Mouse (Mus musculus) thymus, postnatal 4 days (tissue): ENCODE measurements at regions not wholly inside any gene's neighbourhood (a gene's known extent, or its start where the extent isn't known, plus 50 kb on each side); places are given as distances from the start of the nearest gene placed in this dataset.

ENCODE experiments used
- DNase-seq: peaks from one replicate; pipeline ENCODE4 v3.0.0; 2021

DNA sequence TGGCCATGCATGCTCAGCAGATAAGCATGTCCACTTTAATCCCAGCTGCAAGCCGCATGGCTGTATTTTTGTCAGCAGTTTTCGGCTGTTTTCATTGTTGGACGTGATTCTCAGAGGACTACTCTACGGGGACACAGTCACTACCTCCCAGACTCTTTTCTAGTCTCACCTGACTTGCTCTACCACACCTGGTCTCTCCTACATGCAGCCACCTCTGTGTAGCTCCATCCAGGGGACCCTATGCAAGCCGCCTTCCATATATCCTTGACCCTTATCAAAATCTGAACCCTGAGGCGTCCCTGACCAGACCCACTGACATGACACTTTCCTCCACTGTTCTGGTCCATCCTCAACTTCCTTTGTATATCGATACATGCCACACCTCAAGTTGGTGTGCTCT is 402.2 kb downstream of the Efnb2 start:
- no peak for DNase-seq

DNA sequence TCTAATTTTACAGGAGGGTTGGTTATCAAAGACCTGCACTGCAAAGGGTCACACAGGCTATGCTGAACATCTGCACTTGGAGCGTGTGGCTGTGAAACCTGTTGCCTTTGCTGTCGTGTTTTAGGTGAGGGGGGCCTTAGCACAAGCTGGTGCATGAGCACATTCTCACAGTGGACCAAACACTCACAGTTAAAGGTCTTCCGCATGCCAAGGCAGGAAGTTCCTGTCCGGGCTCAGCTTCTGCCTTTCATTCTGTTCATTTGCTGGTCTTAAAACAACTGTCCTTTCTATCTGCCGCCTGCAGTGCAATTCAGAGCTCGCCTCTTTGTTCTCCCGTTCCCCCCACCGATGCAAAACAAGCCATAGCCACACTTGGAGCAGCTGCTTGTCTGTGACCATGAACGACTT is 402.8 kb downstream of the Efnb2 start:
- DNase-seq, result no peak

DNA sequence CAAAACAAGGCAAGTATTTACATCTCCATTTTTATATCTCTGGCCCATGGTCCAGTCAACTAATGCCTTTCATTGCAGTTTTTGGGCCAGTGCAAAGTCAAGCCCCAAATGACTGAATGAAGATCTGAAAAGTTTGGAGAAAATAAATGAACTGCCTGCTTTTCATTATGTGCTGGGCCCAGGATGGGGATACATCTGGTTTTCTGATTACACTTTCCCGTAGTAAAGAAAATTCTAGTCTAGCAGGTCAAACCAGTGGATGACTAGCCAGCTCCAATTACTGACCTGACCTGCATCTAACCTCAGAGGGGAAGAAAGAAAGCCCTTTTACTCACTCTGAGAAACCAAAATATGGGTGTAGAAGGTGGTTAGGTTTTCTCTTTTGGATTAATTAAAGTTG is 404.7 kb downstream of the Efnb2 start:
- no peak for DNase-seq

DNA sequence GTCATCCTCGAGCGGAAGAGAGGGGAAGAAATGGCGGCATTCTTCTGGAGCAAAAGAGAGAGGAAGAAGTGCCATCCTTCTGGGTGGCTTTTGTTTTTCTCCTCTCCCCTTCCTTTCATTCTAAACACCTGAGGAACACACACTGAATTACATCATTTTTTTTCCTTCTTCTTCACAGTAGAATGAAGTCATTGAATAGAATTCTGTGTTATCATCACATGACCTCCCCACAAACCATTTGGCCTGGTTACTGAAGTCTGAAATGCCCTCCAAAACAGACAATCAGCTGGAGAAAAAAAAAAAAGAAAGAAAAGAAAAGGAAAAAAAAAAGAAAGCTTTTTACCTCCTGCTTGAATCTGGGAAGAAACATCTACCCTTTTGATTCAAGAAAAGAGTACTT is 406.6 kb downstream of the Efnb2 start:
- no peak for DNase-seq

DNA sequence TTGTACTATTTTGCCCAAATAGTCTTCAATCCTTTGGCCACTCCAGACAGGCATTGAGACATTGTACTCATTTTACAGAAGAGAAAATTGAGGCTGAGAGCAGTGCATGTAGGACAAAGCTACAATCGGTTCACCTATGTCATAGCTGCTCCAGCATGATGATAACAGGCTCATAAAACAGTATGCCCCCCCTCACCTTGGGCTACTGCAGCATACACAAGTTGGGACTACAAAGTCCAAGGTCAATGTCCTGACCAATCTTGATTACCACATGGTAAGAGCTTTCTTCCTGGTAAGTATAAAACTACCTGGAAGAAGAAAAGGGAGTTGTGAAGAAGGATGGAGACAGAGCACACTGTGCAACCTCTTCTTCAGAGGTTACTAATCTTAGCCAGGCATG is 416.4 kb downstream of the Efnb2 start:
- no peak for DNase-seq

DNA sequence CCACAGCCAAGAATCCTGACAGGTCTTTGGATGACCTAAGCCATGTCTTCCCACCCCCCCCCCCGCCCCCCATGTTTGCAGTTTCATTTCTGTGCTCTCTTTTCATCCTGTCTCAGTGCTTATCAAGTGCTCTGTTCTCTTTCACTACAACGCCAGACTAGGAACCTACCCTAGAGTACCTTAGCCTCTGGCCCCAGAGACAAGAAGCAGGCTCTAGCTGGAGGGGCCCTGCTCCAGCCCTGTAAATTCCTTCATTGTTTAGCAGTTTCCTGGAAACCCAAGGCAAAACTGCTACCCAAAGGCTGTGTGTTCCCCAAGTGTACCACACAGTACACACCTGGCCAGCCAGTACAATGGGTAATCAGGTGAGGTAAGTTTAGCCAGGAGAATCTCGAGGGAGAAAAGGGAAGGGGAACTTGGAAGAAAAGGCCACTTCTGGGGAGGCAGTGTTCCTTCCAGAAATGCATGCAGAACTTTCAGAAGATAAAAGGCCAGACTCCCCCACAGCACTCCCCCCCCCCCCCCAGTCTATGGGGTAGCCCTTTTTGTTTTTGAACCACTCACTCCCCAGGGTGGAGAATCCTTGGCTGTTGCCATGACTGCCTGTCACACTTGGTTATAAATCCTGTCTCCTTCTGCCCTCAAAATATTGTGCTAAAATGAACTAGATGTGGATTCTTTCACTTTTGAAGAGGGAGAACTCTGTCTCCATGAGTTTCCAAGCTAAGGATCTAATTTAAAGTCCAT is 419.1 kb downstream of the Efnb2 start:
- no peak for DNase-seq

DNA sequence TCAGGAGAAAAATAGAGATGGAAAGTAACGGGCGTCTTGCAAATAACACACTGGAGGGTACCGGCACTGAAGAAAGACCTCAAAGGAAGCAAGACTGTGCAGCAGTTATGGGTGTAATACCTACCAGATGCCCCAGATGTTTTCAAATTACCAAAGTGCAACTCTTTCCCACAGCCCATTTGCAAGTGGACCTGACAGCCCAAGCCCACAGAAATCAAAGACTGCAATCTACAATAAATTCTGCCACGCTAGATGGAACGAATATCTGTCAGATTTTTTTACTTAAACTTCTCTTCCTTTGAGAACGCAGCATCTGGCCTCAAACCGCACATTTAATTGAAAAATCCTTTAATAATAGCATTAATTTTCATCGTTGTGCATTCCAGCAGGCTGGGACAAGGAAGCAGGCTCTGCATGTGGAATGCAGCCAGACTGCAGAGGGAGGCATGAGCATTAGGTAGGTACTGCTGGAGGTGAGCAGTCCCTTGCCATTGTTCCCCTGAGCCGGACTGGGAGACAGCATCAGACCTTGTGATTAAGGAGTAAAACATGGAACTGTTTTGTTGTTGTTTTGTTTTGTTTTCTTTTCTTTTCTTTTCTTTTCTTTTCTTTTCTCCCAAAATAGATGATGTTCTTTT is 419.9 kb downstream of the Efnb2 start:
- no peak for DNase-seq

DNA sequence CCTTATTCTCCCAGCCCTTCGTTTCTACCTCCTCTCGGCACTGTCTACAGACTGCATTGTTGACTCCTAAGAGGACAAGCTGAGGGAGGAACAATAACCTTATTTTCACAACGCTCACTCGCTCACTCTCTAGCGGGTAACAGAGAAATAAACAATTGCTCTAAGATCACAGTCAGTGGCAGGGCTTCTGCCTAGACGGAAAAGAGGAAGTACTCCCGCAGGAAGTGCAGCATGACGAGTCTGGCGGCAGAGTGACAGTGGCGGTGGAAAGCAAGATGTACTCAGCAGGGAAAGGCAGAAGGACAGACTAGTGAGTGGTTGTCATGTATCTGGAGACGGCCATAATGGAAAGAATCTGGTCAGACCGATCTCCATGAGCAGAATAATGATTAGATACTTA is 421.6 kb downstream of the Efnb2 start:
- no peak for DNase-seq

DNA sequence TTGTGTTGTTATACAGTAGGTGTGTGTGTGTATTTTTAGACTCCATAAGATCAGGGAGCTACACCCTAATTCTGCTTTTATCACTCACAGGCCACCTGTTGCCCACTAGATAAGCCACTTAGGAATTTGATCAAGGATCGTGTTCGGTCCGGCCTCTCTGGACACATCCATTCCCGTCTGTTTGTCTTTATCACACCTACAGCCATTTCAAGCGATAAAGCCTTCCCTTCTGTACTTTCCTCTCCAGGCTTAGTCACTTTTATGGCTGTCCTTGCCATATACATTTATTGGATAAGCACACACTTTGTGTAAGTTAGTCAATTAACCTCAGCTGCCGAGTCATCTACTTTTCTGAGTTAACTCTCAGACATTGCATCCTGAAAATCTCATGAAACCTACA is 423.0 kb downstream of the Efnb2 start:
- no peak for DNase-seq

DNA sequence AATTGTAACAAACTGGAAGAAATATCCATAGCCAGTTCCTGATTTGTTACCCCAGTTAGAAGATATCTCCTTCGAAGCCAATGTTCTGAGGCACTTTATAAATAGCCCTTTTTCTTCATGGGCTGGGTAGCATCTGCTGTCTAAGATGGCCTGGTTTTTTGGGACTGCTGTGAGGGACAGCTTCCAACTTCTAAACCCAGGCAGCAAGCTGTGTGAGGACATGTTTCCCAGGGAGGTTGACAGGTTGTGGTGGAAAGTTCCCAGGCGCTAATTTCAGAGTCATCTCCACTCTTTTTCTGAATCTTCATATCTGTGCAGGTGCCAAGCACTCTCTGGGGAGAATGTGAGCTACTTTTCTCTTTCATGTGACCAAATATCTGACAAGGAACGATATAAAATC is 427.4 kb downstream of the Efnb2 start:
- DNase-seq, result no peak

DNA sequence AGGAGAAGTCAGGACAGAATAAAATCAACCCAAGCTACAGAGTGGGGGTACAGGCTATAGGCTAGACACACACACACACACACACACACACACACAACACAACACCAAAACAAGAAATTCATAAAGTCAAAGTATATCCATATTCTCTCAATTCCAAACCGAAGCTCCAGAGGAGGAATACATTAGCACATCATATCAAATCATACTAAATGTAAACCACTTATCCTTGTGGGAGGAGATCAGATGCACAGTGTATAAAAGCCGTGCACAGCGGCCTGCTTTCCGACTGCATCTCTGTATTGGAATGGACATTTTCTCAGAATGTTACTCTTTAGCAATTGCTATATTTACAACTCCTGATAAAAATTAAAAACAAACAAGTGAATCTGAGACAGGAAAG is 427.9 kb downstream of the Efnb2 start:
- DNase-seq, result no peak

DNA sequence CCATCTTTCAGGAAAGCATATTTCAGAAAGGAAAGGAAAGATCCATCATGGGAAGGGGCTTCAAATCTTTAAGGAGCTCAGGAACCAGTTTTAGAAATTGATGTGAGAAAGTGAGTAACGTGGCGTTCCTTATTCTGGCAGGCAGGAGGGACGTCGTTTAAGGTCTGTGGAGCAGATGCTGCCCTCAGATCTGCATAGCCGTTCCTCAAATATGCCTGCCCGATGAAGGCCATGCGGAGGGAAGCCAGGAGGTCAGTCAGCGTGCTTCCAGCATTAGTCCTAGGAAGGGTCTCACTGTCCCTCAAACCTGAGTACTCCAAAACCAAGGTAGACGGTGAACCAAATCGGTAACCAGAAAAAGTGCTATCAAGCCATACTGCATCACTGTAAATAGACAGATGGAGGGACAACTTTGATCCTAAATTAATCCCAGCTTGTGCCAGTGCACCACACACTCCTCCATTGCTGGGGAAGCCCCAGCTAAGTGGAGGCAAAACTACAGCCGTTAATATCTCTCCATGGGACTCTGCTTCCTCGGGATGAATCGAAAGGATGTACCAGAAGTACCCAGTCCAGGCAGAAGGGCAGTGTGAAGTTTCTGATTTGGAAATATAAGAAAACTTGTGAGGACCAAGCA is 428.9 kb downstream of the Efnb2 start:
- DNase-seq, result no peak

DNA sequence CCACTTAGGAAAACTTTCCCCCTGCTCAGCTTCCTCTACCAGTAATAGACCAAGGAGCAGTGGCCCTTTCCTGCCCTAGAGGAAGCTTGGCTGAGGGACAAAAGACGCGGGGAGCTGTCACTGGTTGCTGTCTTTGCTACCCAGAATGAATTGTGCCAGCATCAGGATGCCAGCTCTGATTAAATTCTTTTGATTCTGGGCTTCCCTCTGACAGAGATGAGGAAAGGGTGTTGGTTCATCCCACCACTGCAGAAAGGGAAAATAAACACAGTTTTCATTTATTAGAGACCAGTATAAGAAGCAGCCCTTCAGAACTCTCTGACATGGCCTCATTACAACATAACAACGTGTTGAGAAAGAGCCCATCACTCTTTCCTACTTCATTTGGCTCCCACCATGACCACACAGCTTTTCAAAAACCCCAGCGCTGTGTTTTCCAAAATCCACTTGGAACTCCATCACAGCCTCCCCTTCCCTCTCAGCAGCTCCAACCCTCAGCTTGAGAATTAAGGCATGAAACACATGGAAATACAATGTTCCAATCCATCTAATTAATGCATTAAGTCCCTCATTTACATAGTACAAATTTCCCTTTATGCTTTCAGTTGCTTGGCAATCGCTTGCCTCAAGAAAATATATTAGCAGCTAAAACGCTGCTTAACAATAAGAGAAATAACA is 429.6 kb downstream of the Efnb2 start:
- no peak for DNase-seq

DNA sequence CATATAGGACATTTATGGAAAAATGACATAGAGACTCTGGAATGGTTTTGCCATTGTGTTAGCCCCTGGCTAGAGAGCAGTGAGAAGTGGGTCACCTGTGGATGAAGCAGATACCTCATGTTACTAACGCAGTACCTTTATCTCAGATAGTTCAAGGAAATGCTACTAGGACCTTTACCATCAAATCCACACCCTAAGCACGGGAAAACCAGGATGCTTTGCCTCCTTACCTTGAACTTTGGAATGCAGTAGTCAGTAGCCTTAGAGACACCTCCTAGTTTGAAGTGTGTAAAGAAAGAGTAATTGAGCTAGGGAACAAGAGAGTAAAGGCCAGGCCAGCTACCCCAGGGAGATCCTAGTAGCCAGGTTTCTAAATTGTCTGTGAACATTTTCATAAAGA is 435.0 kb downstream of the Efnb2 start:
- no peak for DNase-seq

DNA sequence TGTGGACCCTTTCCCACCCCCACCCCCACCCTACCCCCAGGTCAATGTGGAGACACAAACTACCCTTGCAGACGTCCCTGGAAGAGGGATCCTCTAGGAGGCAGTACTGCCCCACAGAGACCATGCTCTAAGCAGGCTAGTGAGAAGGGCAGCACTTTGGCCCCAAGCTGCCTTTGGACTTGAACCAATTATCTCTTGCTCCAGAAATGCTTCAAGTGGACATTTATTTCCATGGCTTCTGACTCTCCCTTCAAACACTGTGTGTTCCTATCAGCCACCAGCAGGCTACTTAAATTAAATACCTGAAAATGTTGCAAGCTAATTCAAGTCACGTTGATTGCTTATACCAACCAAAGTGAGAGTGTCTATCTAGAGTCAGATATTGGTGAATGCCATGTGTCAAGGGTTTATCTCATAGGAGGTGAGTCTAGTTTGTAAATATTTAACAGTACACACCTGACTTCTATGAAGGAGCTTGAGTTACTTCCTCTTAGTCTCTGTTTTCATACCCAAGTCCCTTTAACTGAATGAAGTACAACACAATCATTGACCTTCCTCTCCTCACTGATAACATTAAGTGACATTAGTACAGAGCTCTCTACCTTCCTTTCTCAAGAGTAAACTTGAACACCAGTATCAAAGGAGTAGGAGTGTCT is 435.7 kb downstream of the Efnb2 start:
- DNase-seq, result no peak

DNA sequence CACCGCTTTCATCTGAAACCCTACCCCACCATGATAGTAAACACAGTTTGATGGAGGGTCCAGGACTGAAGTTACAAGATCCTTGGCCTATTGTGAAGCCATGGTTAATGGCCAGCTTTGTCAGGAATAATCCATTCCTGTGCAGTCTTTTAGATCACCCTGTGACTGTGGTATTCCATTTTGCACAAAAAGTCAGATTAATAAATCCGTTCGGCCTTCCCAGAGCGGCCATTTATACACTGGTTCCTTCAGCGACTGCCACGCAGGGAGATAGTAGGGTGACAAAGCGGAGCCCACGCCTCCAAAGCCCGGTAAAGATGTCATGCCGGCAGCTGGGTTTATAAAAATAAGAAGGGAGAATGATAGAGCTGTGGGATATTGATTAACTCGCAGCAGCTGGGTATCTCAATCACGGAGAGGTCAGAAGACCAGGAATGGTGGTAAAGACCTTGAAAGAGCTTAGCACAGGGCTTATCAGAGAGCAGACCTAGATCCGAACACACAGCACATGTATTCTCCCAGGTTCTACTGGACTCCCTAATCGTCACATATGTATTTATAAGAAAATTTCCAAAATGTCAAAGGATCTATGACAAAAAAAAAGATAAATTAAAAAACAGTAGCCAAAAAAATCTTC is 440.5 kb downstream of the Efnb2 start:
- no peak for DNase-seq

DNA sequence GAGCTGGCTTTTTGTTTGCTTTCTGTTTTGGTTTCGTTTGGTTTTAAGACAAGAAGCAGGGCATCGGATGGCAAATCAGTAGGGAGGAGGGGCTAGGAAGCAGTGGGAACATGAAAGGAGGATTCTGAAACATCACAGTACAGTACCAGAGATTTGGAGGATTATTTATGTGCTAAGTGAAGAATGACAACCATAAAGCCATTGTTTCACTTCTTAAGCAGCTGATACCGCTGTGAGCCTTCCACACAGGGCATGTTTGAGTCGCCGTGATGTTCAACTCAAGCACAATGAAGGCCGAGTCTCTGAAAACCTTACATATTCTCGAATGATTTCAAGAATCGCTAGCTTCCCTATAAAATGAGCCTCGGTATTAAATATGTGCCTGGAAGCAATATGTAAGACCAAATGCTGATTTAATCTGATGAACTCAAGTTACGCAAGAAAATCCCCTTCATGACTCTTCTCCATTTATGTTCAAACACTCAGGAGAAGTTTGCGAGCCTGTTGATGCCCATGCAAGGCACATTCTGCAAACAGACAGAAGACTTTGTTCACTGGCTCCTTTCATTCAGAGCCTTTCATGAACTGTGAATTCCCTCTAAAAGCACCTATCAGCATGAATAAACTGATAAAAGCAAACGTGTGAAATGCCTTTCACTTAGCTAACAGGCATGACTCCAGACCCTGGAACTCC is 441.2 kb downstream of the Efnb2 start:
- DNase-seq, result no peak

DNA sequence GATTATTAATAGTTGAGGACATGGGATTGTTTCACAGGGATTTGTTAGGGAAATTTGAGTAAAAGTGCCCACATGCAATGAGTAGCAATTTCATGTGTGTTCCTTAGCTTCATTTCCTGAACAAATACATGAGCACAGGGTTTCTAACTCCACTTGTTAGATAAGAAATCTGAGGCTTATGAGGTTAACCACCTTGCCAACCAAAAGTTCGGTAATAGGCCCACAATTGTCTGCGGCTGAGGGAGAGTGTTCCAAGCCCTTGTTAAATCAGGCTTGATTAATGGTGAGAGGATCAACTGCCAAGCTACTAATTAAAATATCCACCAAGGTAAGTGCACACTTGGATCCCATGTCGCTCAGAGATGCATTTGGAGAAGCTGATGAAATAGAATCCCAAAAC is 468.0 kb downstream of the Efnb2 start:
- DNase-seq, result no peak

DNA sequence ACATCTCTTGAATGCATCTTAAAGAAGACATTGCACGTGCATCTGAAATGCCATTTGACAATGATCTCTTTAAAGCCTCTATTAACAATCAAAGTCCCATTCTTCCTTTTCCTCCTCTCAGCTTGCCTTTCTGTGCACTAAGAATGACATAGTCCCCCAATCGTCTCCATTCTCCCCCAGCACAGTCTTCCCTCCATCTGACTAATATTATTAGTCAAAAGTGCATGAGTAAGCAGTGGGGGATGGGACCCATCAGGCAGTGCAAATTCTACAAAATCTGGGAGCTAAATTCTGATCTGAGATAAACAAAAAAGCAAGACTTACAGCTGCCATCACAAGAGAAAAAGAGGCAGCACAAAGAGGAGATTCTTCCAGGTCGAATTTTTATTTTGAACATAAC is 475.0 kb downstream of the Efnb2 start:
- DNase-seq, result no peak

DNA sequence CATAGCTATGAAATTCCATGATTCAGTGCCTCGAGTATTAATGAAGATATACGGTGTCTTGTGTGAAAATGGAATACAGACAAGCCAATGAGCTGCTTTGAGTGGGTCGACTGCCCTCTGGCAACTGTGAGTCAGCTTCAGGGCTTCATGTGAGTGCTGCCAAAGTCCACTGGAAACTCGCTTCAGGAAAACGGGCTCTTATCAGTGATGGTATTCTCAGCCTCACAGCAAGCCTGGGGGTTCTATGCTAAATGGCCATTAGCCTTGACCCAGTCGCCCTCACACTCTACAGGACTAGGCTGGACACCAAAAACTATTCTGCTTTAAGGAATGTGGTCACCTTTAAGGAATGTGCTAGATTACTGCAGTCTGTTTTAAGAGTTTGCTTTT is 477.8 kb downstream of the Efnb2 start:
- no peak for DNase-seq

DNA sequence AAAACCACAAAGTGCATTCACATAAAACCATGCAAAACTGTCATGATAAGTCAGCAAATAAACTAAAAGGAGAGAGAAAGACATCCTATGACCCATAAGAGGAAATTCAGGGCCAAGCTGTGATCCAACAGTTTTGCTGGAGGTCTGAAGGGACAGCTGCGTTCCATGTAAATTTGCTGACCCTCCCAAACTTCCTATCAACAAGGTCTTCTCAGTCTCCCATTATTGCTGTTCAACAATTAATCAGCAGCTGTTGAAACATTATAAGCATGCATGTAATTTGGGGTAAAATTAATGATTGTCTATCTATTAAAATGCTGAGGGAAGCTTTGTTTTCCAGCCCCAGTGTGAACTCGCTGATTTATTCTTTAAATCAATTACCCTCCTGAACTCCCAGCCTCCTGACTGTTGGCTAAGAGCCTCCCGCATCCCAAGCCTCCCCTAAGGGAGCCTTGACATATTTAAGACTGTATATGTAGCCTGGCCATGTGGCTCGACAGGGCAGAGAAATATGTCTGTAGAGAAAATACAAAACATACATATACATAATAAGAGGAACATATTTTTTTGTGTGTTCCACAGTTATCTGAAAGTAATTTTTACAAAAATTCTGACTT is 478.3 kb downstream of the Efnb2 start:
- DNase-seq, result no peak

DNA sequence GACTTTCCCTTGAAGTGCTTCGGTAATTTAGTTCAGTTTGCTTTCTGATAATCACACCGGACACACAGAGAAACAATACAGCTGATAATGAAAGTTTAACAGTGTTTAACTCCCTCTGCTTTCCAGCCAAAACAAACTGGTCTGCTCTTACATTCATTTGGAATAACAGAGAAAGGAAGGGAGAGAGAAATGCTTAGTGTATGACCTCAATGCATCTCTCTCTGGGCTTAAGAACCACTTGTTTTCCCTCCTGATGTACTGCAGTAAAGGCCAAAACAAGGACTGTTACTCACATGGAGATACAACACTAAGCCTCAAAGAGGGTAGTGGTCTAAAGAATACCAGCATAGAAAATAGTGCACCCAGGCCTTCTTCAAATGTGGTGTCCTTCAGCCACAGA is 478.9 kb downstream of the Efnb2 start:
- no peak for DNase-seq
